Mouse (Mus musculus) forelimb bud, embryonic 11.5 days (tissue): ENCODE data around the gene Dlec1.

ENCODE experiments used
- DNase-seq: peaks from one replicate; pipeline ENCODE4 v3.0.0-alpha.2; 2012; ENCODE audit warnings: low read depth, low spot score

The Dlec1 gene

GRCm38 (mm10) chr9:119142066-119142465, 39.8 kb downstream of the Dlec1 start:
- no peak for DNase-seq

- no peak for DNase-seq
Measured at GRCm38 (mm10) chr9:119143372-119143771, 41.1 kb downstream of the Dlec1 start.

GRCm38 (mm10) chr9:119144696-119145095, 42.4 kb downstream of the Dlec1 start:
- no peak for DNase-seq

- DNase-seq: no peak
Measured at GRCm38 (mm10) chr9:119145137-119145536, 42.9 kb downstream of the Dlec1 start.

- no peak for DNase-seq
Measured at GRCm38 (mm10) chr9:119145638-119146037, 43.4 kb downstream of the Dlec1 start.

- DNase-seq: no peak
Measured at GRCm38 (mm10) chr9:119146098-119146770, 44.0 kb downstream of the Dlec1 start.

- peak; percentile 79 for DNase-seq
Measured at GRCm38 (mm10) chr9:119149601-119150000, 47.3 kb downstream of the Dlec1 start.

- DNase-seq: no peak
Measured at GRCm38 (mm10) chr9:119151751-119152150, 49.5 kb downstream of the Dlec1 start.

GRCm38 (mm10) chr9:119155416-119155815, 53.1 kb downstream of the Dlec1 start:
- DNase-seq: no peak

- DNase-seq: no peak
Measured at GRCm38 (mm10) chr9:119155826-119156225, 53.5 kb downstream of the Dlec1 start.

GRCm38 (mm10) chr9:119156278-119157201, 54.3 kb downstream of the Dlec1 start, which contains the start of gene Acaa1b:
Acaa1b (minus strand) TSS chr9:119157093.
- DNase-seq: peak; percentile 73

- no peak for DNase-seq
Measured at GRCm38 (mm10) chr9:119158861-119159260, 56.6 kb downstream of the Dlec1 start, which contains the start of gene Gm47289. Gm47289 (plus strand) TSS chr9:119159161.

GRCm38 (mm10) chr9:119160689-119161088, 58.4 kb downstream of the Dlec1 start:
- no peak for DNase-seq

- no peak for DNase-seq
Measured at GRCm38 (mm10) chr9:119164743-119165142, 62.5 kb downstream of the Dlec1 start.

- no peak for DNase-seq
Measured at GRCm38 (mm10) chr9:119165548-119165947, 63.3 kb downstream of the Dlec1 start.

- DNase-seq: no peak
Measured at GRCm38 (mm10) chr9:119167608-119168007, 65.3 kb downstream of the Dlec1 start.

- no peak for DNase-seq
Measured at GRCm38 (mm10) chr9:119179292-119179691, 77.0 kb downstream of the Dlec1 start.

GRCm38 (mm10) chr9:119181241-119181728, 79.0 kb downstream of the Dlec1 start:
- DNase-seq: no peak

- peak; percentile 25 for DNase-seq
Measured at GRCm38 (mm10) chr9:119192202-119192990, 90.1 kb downstream of the Dlec1 start.
